Mouse (Mus musculus): Measurements from ENCODE around the gene Trpm3.

GRCm38 (mm10) chr19:22394700-22395099, 255.9 kb downstream of the Trpm3 start:
- TF ChIP-seq CTCF (IDR thresholded peaks at IDR 0.05; ENCODE audit: borderline replicate concordance, control insufficient read depth, extremely low read depth, insufficient read depth, low read length, poor library complexity) (no peak), POLR2A (IDR thresholded peaks at IDR 0.05; ENCODE audit: control insufficient read depth, extremely low read depth, insufficient read depth, low read length, poor library complexity) (no peak)
